8 mouse cellular contexts compared by ENCODE assay signal in the genomic region with DNA sequence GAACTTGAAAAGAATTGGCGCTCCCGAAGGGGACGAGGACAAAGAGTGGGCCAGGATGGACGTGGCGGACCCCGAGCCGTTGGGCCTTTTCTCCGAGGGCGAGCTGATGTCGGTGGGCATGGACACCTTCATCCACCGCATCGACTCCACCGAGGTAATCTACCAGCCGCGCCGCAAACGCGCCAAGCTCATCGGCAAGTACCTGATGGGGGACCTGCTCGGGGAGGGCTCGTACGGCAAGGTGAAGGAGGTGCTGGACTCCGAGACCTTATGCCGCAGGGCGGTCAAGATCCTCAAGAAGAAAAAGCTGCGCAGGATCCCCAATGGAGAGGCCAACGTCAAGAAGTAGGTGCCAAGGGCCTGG. TPM values are rescaled to one million over a fixed set of nuclear protein-coding genes. Genes with fewer than 3 reads are reported as not detected.
A peak's percentile ranks its signal among the peaks of the same experiment; 100 is the strongest.
DNase-seq lines count a peak whose midpoint lies in the region; ATAC-seq and TF ChIP-seq lines count a peak whose summit lies in the region.

No protein-coding gene starts in this region.

- WGBS in heart, postnatal 0 days: under 1% methylated on average over 27 of the region's 27 CpGs
- under 1% methylated on average over 27 of the region's 27 CpGs for WGBS in liver, embryonic 15.5 days (ENCODE audit: insufficient replicate concordance)
- WGBS in stomach, embryonic 16.5 days: under 1% methylated on average over 27 of the region's 27 CpGs

- H3K4me2 ChIP-seq in heart, postnatal 0 days (ENCODE audit: low read depth, low read length): peak overlapping the region; percentile 93
- H3K4me2 ChIP-seq in liver, embryonic 15.5 days: peak overlapping the region; percentile 82
- H3K4me2 ChIP-seq in stomach, embryonic 16.5 days (ENCODE audit: low read depth, low read length): peak overlapping the region; percentile 95

- peaks cover 12% of the 10 kb centered on the region for H3K4me1 ChIP-seq in brown adipose tissue, adult 24 weeks (ENCODE audit: control insufficient read depth, insufficient read depth, insufficient read length, low read length)
- peaks cover 31% of the 10 kb centered on the region for H3K4me1 ChIP-seq in heart, postnatal 0 days (ENCODE audit: control insufficient read depth, insufficient read depth)
- peaks cover 70% of the 10 kb centered on the region for H3K4me1 ChIP-seq in liver, embryonic 15.5 days (replicated peaks)
- peaks cover 27% of the 10 kb centered on the region for H3K4me1 ChIP-seq in stomach, embryonic 16.5 days (ENCODE audit: control insufficient read depth, insufficient read depth, low read length)

- no peaks in the 10 kb centered on the region for H3K9me3 ChIP-seq in heart, postnatal 0 days (replicated peaks; ENCODE audit: control insufficient read depth, low read length)
- no peaks in the 10 kb centered on the region for H3K9me3 ChIP-seq in liver, embryonic 15.5 days (replicated peaks)
- no peaks in the 10 kb centered on the region for H3K9me3 ChIP-seq in stomach, embryonic 16.5 days (replicated peaks; ENCODE audit: control insufficient read depth, low read length)

- H3K27me3 ChIP-seq in heart, postnatal 0 days (ENCODE audit: control insufficient read depth, insufficient read depth, low read length): no peaks in the 10 kb centered on the region
- no peaks in the 10 kb centered on the region for H3K27me3 ChIP-seq in liver, embryonic 15.5 days
- no peaks in the 10 kb centered on the region for H3K27me3 ChIP-seq in stomach, embryonic 16.5 days (ENCODE audit: control insufficient read depth, insufficient read depth, low read length)

- peak overlapping the region; percentile 91 for H3K27ac ChIP-seq in layer of hippocampus, adult 2 months
- H3K27ac ChIP-seq in brown adipose tissue, adult 24 weeks (replicated peaks; ENCODE audit: low read depth, low read length): peak overlapping the region; percentile 78
- H3K27ac ChIP-seq in heart, postnatal 0 days (ENCODE audit: low read depth): peak overlapping the region; percentile 71
- peak overlapping the region; percentile 95 for H3K27ac ChIP-seq in liver, embryonic 15.5 days (replicated peaks)
- H3K27ac ChIP-seq in stomach, embryonic 16.5 days (ENCODE audit: low read length): peak overlapping the region; percentile 85; the same call in 1 of the 2 replicates

- DNase-seq in layer of hippocampus, adult 2 months (ENCODE audit: low spot score in 2 of 2): no peak
- no peak for DNase-seq in layer of hippocampus, postnatal 14 days (ENCODE audit: low spot score in 2 of 2)
- no peak for DNase-seq in heart, postnatal 0 days (ENCODE audit: low spot score)
- no peak for DNase-seq in left cerebral cortex, postnatal 10 days (ENCODE audit: extremely low spot score in 1 of 2, low spot score in 2 of 2)
- no peak for DNase-seq in urinary bladder, adult 18-20 months (ENCODE audit: low spot score in 2 of 2)

- no peak for TF ChIP-seq EP300 in heart, postnatal 0 days (IDR thresholded peaks at IDR 0.05; ENCODE audit: low read depth)

- TF ChIP-seq CTCF in layer of hippocampus, adult 2 months (conservative IDR thresholded peaks at IDR 0.05): no peak
- TF ChIP-seq CTCF in heart, postnatal 0 days (IDR thresholded peaks at IDR 0.05; ENCODE audit: low read depth): no peak

- no peak for ATAC-seq in heart, postnatal 0 days (ENCODE audit: insufficient read depth, low read depth)
- ATAC-seq in liver, embryonic 15.5 days (ENCODE audit: insufficient read depth): no peak
- ATAC-seq in stomach, embryonic 16.5 days (ENCODE audit: insufficient read depth, low FRiP score): no peak

- H3K36me3 ChIP-seq in heart, postnatal 0 days (replicated peaks; ENCODE audit: control insufficient read depth, insufficient read depth, low read length): peaks cover 6% of the 10 kb centered on the region; the same call in 1 of the 2 replicates
- peaks cover 44% of the 10 kb centered on the region for H3K36me3 ChIP-seq in liver, embryonic 15.5 days (replicated peaks)
- H3K36me3 ChIP-seq in stomach, embryonic 16.5 days (ENCODE audit: control insufficient read depth, insufficient read depth, low read length): no peaks in the 10 kb centered on the region

- peak overlapping the region; percentile 94 for H3K4me3 ChIP-seq in layer of hippocampus, adult 2 months
- peak overlapping the region; percentile 92 for H3K4me3 ChIP-seq in brown adipose tissue, adult 24 weeks (ENCODE audit: insufficient read depth, low read depth, low read length)
- peak overlapping the region; percentile 97 for H3K4me3 ChIP-seq in heart, postnatal 0 days (ENCODE audit: low read depth, low read length)
- H3K4me3 ChIP-seq in liver, embryonic 15.5 days (replicated peaks): peak overlapping the region; percentile 94
- H3K4me3 ChIP-seq in stomach, embryonic 16.5 days (replicated peaks; ENCODE audit: low read length): peak overlapping the region; percentile 92

- H3K9ac ChIP-seq in heart, postnatal 0 days (replicated peaks; ENCODE audit: low read depth, low read length): peak overlapping the region; percentile 92
- peak overlapping the region; percentile 97 for H3K9ac ChIP-seq in liver, embryonic 15.5 days
- peak overlapping the region; percentile 86 for H3K9ac ChIP-seq in stomach, embryonic 16.5 days (ENCODE audit: low read length)

- intact Hi-C loops in left cerebral cortex, postnatal 10 days (cut with DNase I): loop anchor here (5.0 kb wide), 2 partner anchors 64 to 129 kb away; partner anchors contain the start of gene Cnn2

RNA-seq across cellular contexts. Expression of gene Stk11, which starts 0.9 kb away (rescaled TPM):
- total RNA-seq in layer of hippocampus, adult 2 months (2021): 10 to 100 TPM; 96.8 to 97.7 TPM
- total RNA-seq in layer of hippocampus, postnatal 14 days (2021): 10 to 100 TPM; 89.2 to 90.7 TPM
- 113 and 121 TPM in 2 replicates for polyA plus RNA-seq in brown adipose tissue, adult 24 weeks (2012; ENCODE audit: insufficient read depth, insufficient read length, missing spikeins)
- 40.3 and 57.4 TPM in 2 replicates for total RNA-seq in heart, postnatal 0 days (2014; rRNA removed; ENCODE audit: low replicate concordance)
- polyA plus RNA-seq in heart, postnatal 0 days (2015; fragmentation: Nextera tagmentation; extraction: Ambion mirVana): 10.6 and 10.8 TPM in 2 replicates
- polyA plus RNA-seq in liver, embryonic 15.5 days (2015; fragmentation: Nextera tagmentation; extraction: Ambion mirVana): 16.4 and 21.8 TPM in 2 replicates
- 14.5 and 14.8 TPM in 2 replicates for polyA plus RNA-seq in stomach, embryonic 16.5 days (2015; fragmentation: Nextera tagmentation; extraction: Ambion mirVana)
- total RNA-seq in left cerebral cortex, postnatal 10 days (2021): 10 to 100 TPM; 81.6 to 93.4 TPM

RNA-seq across cellular contexts. Expression of gene Sbno2, which starts 11.2 kb away (rescaled TPM):
- 10 to 100 TPM; 22.4 to 23.4 TPM for total RNA-seq in layer of hippocampus, adult 2 months (2021)
- 10 to 100 TPM; 19.8 to 21.3 TPM for total RNA-seq in layer of hippocampus, postnatal 14 days (2021)
- 14.3 and 16.2 TPM in 2 replicates for polyA plus RNA-seq in brown adipose tissue, adult 24 weeks (2012; ENCODE audit: insufficient read depth, insufficient read length, missing spikeins)
- total RNA-seq in heart, postnatal 0 days (2014; rRNA removed; ENCODE audit: low replicate concordance): 21.1 and 22.0 TPM in 2 replicates
- 5.9 and 6.3 TPM in 2 replicates for polyA plus RNA-seq in heart, postnatal 0 days (2015; fragmentation: Nextera tagmentation; extraction: Ambion mirVana)
- polyA plus RNA-seq in liver, embryonic 15.5 days (2015; fragmentation: Nextera tagmentation; extraction: Ambion mirVana): 10.4 and 12.3 TPM in 2 replicates
- polyA plus RNA-seq in stomach, embryonic 16.5 days (2015; fragmentation: Nextera tagmentation; extraction: Ambion mirVana): 17.2 and 19.0 TPM in 2 replicates
- total RNA-seq in left cerebral cortex, postnatal 10 days (2021): 10 to 100 TPM; 20.4 to 21.2 TPM

RNA-seq across cellular contexts. Expression of gene Atp5d, which starts 21.9 kb away (rescaled TPM):
- 100 to 1,000 TPM; 332 to 344 TPM for total RNA-seq in layer of hippocampus, adult 2 months (2021)
- total RNA-seq in layer of hippocampus, postnatal 14 days (2021): 100 to 1,000 TPM; 397 to 417 TPM
- 1,146 and 1,395 TPM in 2 replicates for polyA plus RNA-seq in brown adipose tissue, adult 24 weeks (2012; ENCODE audit: insufficient read depth, insufficient read length, missing spikeins)
- total RNA-seq in heart, postnatal 0 days (2014; rRNA removed; ENCODE audit: low replicate concordance): 970 and 972 TPM in 2 replicates
- 1,858 and 1,876 TPM in 2 replicates for polyA plus RNA-seq in heart, postnatal 0 days (2015; fragmentation: Nextera tagmentation; extraction: Ambion mirVana)
- polyA plus RNA-seq in liver, embryonic 15.5 days (2015; fragmentation: Nextera tagmentation; extraction: Ambion mirVana): 291 and 300 TPM in 2 replicates
- 536 and 594 TPM in 2 replicates for polyA plus RNA-seq in stomach, embryonic 16.5 days (2015; fragmentation: Nextera tagmentation; extraction: Ambion mirVana)
- 100 to 1,000 TPM; 342 to 379 TPM for total RNA-seq in left cerebral cortex, postnatal 10 days (2021)

RNA-seq across cellular contexts. Expression of gene Cbarp, which starts 24.1 kb away (rescaled TPM):
- 100 to 1,000 TPM; 331 to 341 TPM for total RNA-seq in layer of hippocampus, adult 2 months (2021)
- 100 to 1,000 TPM; 401 to 436 TPM for total RNA-seq in layer of hippocampus, postnatal 14 days (2021)
- polyA plus RNA-seq in brown adipose tissue, adult 24 weeks (2012; ENCODE audit: insufficient read depth, insufficient read length, missing spikeins): 1.1 and 1.5 TPM in 2 replicates
- 2.8 and 5.9 TPM in 2 replicates for total RNA-seq in heart, postnatal 0 days (2014; rRNA removed; ENCODE audit: low replicate concordance)
- 1.0 and 1.1 TPM in 2 replicates for polyA plus RNA-seq in heart, postnatal 0 days (2015; fragmentation: Nextera tagmentation; extraction: Ambion mirVana)
- 0.35 and 0.51 TPM in 2 replicates for polyA plus RNA-seq in liver, embryonic 15.5 days (2015; fragmentation: Nextera tagmentation; extraction: Ambion mirVana)
- polyA plus RNA-seq in stomach, embryonic 16.5 days (2015; fragmentation: Nextera tagmentation; extraction: Ambion mirVana): 3.1 and 3.9 TPM in 2 replicates
- 100 to 1,000 TPM; 394 to 415 TPM for total RNA-seq in left cerebral cortex, postnatal 10 days (2021)

RNA-seq across cellular contexts. Expression of gene Midn, which starts 31.5 kb away (rescaled TPM):
- total RNA-seq in layer of hippocampus, adult 2 months (2021): 10 to 100 TPM; 53.1 to 54.5 TPM
- total RNA-seq in layer of hippocampus, postnatal 14 days (2021): 10 to 100 TPM; 90.9 to 100.0 TPM
- 25.5 and 31.6 TPM in 2 replicates for polyA plus RNA-seq in brown adipose tissue, adult 24 weeks (2012; ENCODE audit: insufficient read depth, insufficient read length, missing spikeins)
- total RNA-seq in heart, postnatal 0 days (2014; rRNA removed; ENCODE audit: low replicate concordance): 100 and 122 TPM in 2 replicates
- polyA plus RNA-seq in heart, postnatal 0 days (2015; fragmentation: Nextera tagmentation; extraction: Ambion mirVana): 12.4 and 15.8 TPM in 2 replicates
- polyA plus RNA-seq in liver, embryonic 15.5 days (2015; fragmentation: Nextera tagmentation; extraction: Ambion mirVana): 2.9 and 3.1 TPM in 2 replicates
- 7.8 and 9.8 TPM in 2 replicates for polyA plus RNA-seq in stomach, embryonic 16.5 days (2015; fragmentation: Nextera tagmentation; extraction: Ambion mirVana)
- total RNA-seq in left cerebral cortex, postnatal 10 days (2021): 100 to 1,000 TPM in 1 of 2 experiments, 10 to 100 TPM in 1; 92.6 to 103 TPM
